Mouse (Mus musculus): Measurements from ENCODE around the gene Mettl27. TPM values are rescaled to one million over a fixed set of nuclear protein-coding genes. Genes with fewer than 3 reads are reported as not detected.
A peak's percentile ranks its signal among the peaks of the same experiment; 100 is the strongest.
"Not testable (repeated sequence)": the region's sequence is repeated elsewhere in the genome, so short reads cannot be mapped to it uniquely, and the experiment has no call there.

Mettl27 gene
- polyA plus RNA-seq, 1 experiment from 2014 or later: 21.0 TPM

DNA sequence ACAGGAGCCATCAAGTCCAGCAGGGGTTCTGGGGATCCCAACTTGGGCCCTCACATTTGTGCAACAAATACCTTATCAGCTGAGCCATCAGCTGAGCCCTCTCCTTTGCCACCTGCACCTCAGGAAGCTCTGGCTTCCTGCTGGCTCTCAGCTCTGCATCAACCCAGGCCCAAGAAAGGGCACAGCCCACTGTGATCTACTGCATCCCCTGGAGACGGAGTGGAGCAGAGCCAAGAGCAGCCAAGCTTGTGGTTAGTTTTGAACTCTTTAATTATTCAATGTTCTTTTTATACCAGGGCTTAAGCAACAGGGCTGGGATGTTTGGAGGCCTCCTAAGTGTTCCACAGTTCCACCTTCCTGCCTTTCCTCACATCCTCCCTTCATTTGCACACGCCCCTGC, 28.3 kb downstream of the Mettl27 start:
- peaks cover 5% of the 10 kb centered on the region; the same call in 1 of the 2 replicates for H3K4me1 ChIP-seq
- H3K27ac ChIP-seq: no peak overlapping the region
- no peak overlapping the region for H3K4me3 ChIP-seq (replicated peaks)
- no peaks in the 10 kb centered on the region for H3K9me3 ChIP-seq
- no peaks in the 10 kb centered on the region for H3K27me3 ChIP-seq (replicated peaks)
- no peak for ATAC-seq (ENCODE audit: insufficient read depth, low FRiP score, low read depth)
- no peak overlapping the region for H3K9ac ChIP-seq
- no peak overlapping the region for H3K4me2 ChIP-seq
- H3K36me3 ChIP-seq: no peaks in the 10 kb centered on the region
- whole genome bisulfite sequencing: 55% methylated on average over 2 of the region's 2 CpGs

DNA sequence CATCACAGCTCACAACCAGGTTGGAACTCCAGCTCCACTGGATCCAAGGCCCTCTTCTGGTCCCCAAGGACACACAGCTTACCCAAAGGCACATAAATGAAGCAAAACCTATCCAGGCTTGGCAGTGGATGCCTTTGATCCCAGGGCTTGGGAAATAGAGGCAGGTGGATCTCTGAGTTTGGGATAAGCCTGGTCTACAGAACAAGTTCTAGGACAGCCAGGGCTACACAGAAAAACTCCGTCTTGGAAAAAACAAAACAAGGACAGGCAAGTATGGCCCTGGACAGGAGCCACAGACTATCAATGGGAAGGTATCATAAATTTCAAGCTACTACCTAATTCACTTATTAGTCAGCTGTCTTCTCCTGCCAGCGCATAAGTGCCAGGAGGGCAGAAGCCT, 29.4 kb downstream of the Mettl27 start:
- H3K27me3 ChIP-seq (replicated peaks): no peaks in the 10 kb centered on the region
- 89% methylated on average over 2 of the region's 2 CpGs for WGBS
- H3K4me3 ChIP-seq (replicated peaks): no peak overlapping the region
- no peak overlapping the region for H3K27ac ChIP-seq
- H3K36me3 ChIP-seq: no peaks in the 10 kb centered on the region
- peaks cover 14% of the 10 kb centered on the region for H3K4me1 ChIP-seq
- no peak overlapping the region for H3K9ac ChIP-seq
- H3K9me3 ChIP-seq: no peaks in the 10 kb centered on the region
- no peak overlapping the region for H3K4me2 ChIP-seq
- ATAC-seq (ENCODE audit: insufficient read depth, low FRiP score, low read depth): no peak

DNA sequence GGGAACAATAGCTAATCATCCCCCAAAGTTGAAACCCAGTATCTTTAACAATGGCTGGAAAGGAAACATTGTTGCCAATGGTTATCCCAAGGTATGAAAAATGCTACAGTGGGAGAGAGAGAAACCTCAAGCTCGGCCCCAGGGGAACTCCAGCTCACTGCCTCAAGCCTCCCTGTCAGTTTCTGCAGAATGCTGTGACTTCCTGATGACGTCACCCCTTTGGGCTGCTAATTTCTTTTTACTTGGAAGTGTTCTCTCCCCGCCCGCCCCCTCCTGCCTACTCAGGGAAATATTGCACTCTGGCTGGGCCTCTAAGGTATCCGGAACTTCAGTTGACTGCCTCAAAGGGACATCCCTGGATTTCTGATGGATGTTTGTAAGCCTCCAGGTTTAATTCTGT, 31.4 kb downstream of the Mettl27 start:
- H3K27me3 ChIP-seq (replicated peaks): no peaks in the 10 kb centered on the region
- 32% methylated on average over 5 of the region's 5 CpGs for WGBS
- H3K36me3 ChIP-seq: no peaks in the 10 kb centered on the region
- ATAC-seq (ENCODE audit: insufficient read depth, low FRiP score, low read depth): no peak
- no peaks in the 10 kb centered on the region for H3K9me3 ChIP-seq
- no peak overlapping the region for H3K4me3 ChIP-seq (replicated peaks)
- peaks cover 26% of the 10 kb centered on the region for H3K4me1 ChIP-seq
- no peak overlapping the region for H3K9ac ChIP-seq
- no peak overlapping the region for H3K27ac ChIP-seq
- H3K4me2 ChIP-seq: no peak overlapping the region

DNA sequence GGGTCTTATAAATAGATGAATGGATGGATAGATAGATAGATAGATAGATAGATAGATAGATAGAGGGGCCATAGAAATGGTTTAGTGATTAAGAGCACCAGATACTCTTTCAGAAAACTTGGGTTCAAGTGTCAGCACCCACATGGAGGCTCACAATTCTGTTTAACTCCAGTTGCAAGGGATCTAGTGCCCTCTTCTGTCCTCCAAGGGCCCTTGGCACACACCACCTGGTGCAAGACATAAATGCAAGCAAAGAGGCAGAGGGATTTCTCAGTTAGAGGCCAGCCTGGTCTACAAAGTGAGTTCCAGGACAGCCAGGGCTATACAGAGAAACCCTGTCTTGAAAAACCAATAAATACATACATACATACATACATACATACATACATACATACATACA, 32.5 kb downstream of the Mettl27 start:
- not testable (repeated sequence) for H3K9me3 ChIP-seq; H3K4me3 ChIP-seq (replicated peaks); ATAC-seq (ENCODE audit: insufficient read depth, low FRiP score, low read depth); H3K4me2 ChIP-seq; H3K9ac ChIP-seq; H3K27ac ChIP-seq; H3K27me3 ChIP-seq (replicated peaks); H3K36me3 ChIP-seq
- peaks cover 26% of the 10 kb centered on the region for H3K4me1 ChIP-seq

DNA sequence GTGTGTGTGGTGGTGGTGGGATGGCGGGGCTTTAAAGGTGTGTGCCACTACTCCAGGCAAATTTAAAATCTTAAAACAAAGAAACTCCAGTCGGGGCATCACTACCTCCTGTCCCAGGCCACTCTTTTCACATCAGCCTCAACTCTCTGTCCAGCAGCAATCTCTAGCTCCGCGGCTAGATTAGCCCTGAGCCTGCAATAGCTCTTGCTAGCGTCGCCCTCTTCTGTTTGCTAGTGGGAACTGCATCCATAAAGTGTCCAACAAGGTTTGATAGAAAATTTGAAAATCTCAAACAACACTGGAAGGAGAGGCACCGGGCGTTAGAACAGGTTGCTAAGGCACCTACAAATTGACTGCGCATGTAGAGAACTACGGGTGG, 33.3 kb downstream of the Mettl27 start:
- Histone ChIP-seq H3K36me3 (no peaks in the 10 kb centered on the region), H3K4me1 (peaks cover 26% of the 10 kb centered on the region), H3K9ac (no peak overlapping the region), H3K4me3 (replicated peaks) (peak overlapping the region; percentile 32), H3K4me2 (peak overlapping the region; percentile 55), H3K9me3 (no peaks in the 10 kb centered on the region), H3K27me3 (replicated peaks) (no peaks in the 10 kb centered on the region), H3K27ac (no peak overlapping the region)
- no peak for ATAC-seq (ENCODE audit: insufficient read depth, low FRiP score, low read depth)
- 6% methylated on average over 10 of the region's 10 CpGs for WGBS

DNA sequence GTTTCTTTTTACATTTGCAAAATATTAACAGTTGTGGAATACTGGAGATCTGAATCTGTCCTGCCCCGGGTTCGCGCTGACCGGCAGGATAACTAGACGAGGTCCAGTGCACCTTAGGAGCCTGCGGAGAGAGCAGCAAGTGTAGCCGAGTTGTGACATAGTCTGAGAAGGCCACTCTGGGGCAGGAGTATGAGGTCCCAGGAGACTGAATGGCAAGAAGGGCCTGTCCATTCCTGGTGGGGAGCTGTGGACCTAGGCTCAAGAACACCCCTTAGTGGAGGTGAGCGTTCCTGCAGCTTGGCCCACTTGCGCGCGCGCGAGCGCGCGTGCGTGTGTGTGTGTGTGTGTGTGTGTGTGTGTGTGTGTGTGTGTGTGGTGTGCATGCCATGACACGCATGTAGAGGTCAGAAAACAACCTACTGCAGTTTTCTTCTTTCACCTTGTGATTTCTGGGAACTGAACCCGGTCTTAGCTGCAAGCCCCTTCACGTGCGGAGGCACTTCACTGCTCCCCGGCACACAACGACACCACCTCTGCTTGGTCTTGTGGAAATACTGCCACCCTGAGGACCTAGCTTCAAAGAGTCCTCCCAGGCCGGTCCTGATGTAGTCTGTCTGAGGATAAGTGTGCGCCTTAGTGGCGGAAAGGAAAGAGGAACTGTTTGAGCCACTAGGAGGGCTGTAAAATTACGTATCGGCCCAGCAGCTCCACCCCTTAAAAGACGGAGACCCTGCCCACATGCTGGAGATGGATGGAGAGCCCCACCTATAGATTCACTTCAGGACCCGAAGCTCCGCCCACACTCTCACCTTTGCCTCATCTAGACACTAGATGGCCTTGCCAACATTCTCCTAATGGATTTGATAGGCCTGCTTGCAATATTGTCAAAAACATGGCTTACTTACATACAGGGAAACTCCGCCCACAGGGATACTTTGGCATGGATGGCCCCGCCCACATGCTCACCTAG, 34.0 kb downstream of the Mettl27 start:
- peak; percentile 79 for ATAC-seq (ENCODE audit: insufficient read depth, low FRiP score, low read depth)
- Histone ChIP-seq H3K27me3 (replicated peaks) (no peaks in the 10 kb centered on the region), H3K36me3 (no peaks in the 10 kb centered on the region), H3K4me2 (peak overlapping the region; percentile 55), H3K9me3 (no peaks in the 10 kb centered on the region), H3K27ac (peak overlapping the region; percentile 76), H3K4me1 (peaks cover 26% of the 10 kb centered on the region), H3K4me3 (replicated peaks) (peak overlapping the region; percentile 32), H3K9ac (no peak overlapping the region)
- WGBS: 6% methylated on average over 33 of the region's 33 CpGs

DNA sequence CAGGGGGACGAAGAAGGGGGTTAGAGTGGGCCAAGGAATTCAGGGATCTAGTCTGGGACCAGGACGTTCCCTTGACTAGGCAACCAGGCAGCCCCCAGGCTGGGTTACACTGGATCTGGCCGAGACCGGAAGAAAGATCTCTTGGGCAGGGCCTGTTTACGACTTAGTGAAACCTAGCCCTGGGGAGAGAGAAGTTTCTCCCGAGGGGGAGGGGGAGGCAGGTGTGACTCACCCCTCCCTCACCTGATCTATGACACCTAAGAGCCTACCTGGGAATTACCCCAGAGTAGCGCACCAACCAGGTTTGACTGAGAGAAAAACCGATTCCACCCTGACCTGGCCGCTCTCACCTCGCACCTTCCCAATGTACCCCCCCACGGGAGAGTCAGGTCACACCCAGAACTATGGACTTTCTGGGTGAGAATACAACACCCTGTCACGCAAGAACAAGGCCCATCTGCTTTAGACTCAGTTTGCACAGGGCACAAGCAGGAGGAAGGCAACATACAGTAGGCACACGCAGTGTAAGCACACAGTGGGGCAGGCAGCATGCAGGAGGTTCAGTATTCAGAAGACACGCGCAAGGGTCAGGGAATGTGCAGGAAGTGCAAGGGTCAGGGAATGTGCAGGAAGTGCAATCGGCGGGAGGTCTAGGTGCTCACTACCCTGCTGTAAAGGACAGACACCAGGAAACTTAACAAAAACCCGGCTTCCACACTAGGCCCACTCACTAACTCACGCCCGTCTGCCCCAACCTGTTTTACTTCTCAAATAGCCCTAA, 35.2 kb downstream of the Mettl27 start:
- H3K36me3 ChIP-seq: no peaks in the 10 kb centered on the region
- H3K9ac ChIP-seq: no peak overlapping the region
- 57% methylated on average over 20 of the region's 20 CpGs for WGBS
- H3K27ac ChIP-seq: peak overlapping the region; percentile 76
- H3K4me2 ChIP-seq: no peak overlapping the region
- ATAC-seq (ENCODE audit: insufficient read depth, low FRiP score, low read depth): no peak
- H3K9me3 ChIP-seq: no peaks in the 10 kb centered on the region
- no peak overlapping the region for H3K4me3 ChIP-seq (replicated peaks)
- H3K27me3 ChIP-seq (replicated peaks): no peaks in the 10 kb centered on the region
- H3K4me1 ChIP-seq: peaks cover 26% of the 10 kb centered on the region

DNA sequence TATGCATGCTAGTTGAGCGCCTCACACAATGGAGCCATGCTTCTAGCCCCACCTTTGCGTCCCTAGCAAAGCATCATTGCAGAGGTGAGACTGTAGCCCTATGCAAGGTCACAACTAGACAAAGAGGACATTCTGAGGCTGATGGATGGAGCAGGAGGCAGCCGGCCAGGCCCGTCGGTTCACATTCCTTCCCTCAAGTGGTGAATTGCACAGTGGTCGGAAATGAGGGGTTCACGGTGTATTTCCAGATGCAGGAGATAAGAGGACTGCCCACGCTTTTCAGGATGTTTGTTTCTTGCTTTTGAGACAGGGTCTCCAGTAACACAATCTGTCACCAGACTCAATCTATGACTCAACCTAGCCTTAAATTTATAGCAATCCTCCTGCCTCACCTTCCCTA, 38.5 kb downstream of the Mettl27 start:
- no peaks in the 10 kb centered on the region for H3K36me3 ChIP-seq
- peaks cover 20% of the 10 kb centered on the region for H3K4me1 ChIP-seq
- WGBS: 47% methylated on average over 8 of the region's 8 CpGs
- no peaks in the 10 kb centered on the region for H3K9me3 ChIP-seq
- no peaks in the 10 kb centered on the region for H3K27me3 ChIP-seq (replicated peaks)
- peak overlapping the region; percentile 40; the same call in 1 of the 2 replicates for H3K27ac ChIP-seq
- H3K4me2 ChIP-seq: no peak overlapping the region
- H3K9ac ChIP-seq: no peak overlapping the region
- H3K4me3 ChIP-seq (replicated peaks): no peak overlapping the region
- no peak for ATAC-seq (ENCODE audit: insufficient read depth, low FRiP score, low read depth)

DNA sequence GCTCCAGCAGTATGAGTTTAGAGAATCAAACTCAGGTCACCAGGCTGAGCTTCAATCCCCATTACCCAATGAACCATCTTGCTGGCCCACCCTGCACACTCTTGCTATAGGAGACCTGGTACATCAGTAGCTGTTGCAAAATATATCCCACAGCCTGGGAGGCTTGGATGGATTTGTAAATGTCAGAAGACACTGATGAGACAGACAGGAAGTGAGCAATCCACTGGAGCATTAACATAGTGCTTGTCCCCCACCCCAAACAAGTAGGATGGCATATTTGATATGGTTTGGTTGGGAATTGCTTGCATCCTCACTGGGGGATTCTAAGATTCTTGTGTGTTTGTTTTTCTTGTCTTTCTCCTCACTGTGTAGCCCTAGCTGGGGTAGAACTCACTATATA, 40.9 kb downstream of the Mettl27 start:
- no peak overlapping the region for H3K9ac ChIP-seq
- H3K4me1 ChIP-seq: peaks cover under 1% of the 10 kb centered on the region; the same call in 1 of the 2 replicates
- H3K27me3 ChIP-seq (replicated peaks): no peaks in the 10 kb centered on the region
- H3K27ac ChIP-seq: no peak overlapping the region
- H3K4me3 ChIP-seq (replicated peaks): no peak overlapping the region
- no peaks in the 10 kb centered on the region for H3K36me3 ChIP-seq
- H3K4me2 ChIP-seq: no peak overlapping the region
- no peak for ATAC-seq (ENCODE audit: insufficient read depth, low FRiP score, low read depth)
- no peaks in the 10 kb centered on the region for H3K9me3 ChIP-seq

DNA sequence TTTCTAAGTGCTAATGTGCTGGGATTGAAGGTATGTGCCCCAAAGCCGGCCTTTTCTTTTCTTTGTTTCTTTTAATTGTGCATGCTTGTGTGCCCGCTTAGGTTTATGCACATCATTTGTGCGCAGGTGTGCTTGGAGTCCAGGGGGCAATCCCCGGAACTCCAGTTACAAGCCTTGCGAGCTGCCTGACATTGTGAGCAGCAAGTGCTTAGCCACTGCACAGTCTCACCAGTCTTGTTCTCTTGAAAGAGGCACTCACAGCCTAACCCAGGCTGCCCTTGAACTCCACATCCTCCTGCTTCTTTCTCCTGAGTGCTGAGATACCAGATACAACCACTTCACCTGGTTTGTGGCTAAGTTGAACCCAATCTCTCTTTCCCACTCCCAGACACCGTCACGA, 41.4 kb downstream of the Mettl27 start:
- H3K4me3 ChIP-seq (replicated peaks): no peak overlapping the region
- H3K4me2 ChIP-seq: no peak overlapping the region
- no peak for ATAC-seq (ENCODE audit: insufficient read depth, low FRiP score, low read depth)
- H3K36me3 ChIP-seq: no peaks in the 10 kb centered on the region
- no peaks in the 10 kb centered on the region for H3K27me3 ChIP-seq (replicated peaks)
- no peaks in the 10 kb centered on the region for H3K4me1 ChIP-seq
- H3K27ac ChIP-seq: no peak overlapping the region
- no peaks in the 10 kb centered on the region for H3K9me3 ChIP-seq
- H3K9ac ChIP-seq: no peak overlapping the region
- WGBS: 77% methylated on average over 7 of the region's 7 CpGs

DNA sequence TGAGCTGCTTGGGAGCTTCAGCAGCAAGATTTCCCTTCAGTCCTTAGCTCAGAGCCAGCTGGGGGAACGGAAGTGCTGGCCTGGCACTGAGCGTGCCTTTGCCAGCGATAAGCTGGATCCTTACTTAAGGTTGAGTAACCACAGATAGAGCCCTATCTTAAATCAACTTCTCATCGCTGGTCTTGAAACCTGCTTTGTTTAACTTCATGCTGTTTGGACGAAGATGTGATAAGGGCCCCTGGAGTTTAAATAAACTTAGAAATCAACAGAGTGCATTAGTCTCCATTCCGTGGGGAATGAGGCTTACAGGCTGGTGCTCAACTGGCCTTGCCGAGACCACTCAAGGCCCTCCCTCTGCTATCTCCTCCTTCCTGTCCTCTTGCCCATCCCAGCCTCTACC, 42.1 kb downstream of the Mettl27 start:
- Histone ChIP-seq H3K4me1 (no peaks in the 10 kb centered on the region), H3K4me3 (replicated peaks) (no peak overlapping the region), H3K9ac (no peak overlapping the region), H3K27ac (0 out of 2 replicates have a peak overlapping the region, but pooled peaks have one; percentile 12), H3K4me2 (no peak overlapping the region), H3K9me3 (no peaks in the 10 kb centered on the region), H3K27me3 (replicated peaks) (no peaks in the 10 kb centered on the region), H3K36me3 (no peaks in the 10 kb centered on the region)
- 26% methylated on average over 7 of the region's 7 CpGs for WGBS
- peak; percentile 86 for ATAC-seq (ENCODE audit: insufficient read depth, low FRiP score, low read depth)

DNA sequence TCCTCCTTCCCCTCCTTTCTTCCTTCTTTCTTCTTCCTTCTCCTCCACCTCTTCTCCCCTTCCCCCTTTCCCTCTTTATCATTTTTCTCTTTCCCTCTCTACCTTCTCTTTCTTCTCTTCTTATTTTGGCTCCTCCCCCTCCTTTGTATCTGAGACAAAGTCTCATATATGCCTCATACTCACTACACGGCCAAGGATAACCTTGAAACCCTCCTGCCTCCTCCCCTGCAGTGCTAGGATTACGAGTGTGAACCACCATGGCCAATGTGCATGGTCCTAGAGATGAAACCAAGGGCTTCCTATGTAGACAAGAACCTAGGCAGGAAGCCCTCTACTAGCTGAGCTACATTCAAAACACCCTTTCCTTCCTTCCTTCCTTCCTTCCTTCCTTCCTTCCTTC, 42.8 kb downstream of the Mettl27 start:
- no peak for ATAC-seq (ENCODE audit: insufficient read depth, low FRiP score, low read depth)
- H3K4me1 ChIP-seq: no peaks in the 10 kb centered on the region
- H3K27me3 ChIP-seq (replicated peaks): no peaks in the 10 kb centered on the region
- no peaks in the 10 kb centered on the region for H3K36me3 ChIP-seq
- no peak overlapping the region for H3K27ac ChIP-seq
- H3K4me2 ChIP-seq: no peak overlapping the region
- 42% methylated on average over 2 of the region's 2 CpGs for WGBS
- H3K9me3 ChIP-seq: no peaks in the 10 kb centered on the region
- no peak overlapping the region for H3K9ac ChIP-seq
- no peak overlapping the region for H3K4me3 ChIP-seq (replicated peaks)
